13 mouse cellular contexts compared by ENCODE assay signal in genomic region chr11:86369860-86370259, GRCm38 (mm10).
"Had no signal": no experiment of that assay in that cellular context is flagged by ENCODE, and none has a peak within 500 bp of the region (broad histone marks: within the 10 kb centered on the region; RNA-seq: fewer than 3 reads in every experiment).

No protein-coding gene starts in this region.

- H3K9me3 ChIP-seq: limb, embryonic 15.5 days; liver, embryonic 12.5 days; midbrain, embryonic 10.5 days; neural tube, embryonic 15.5 days; stomach, embryonic 15.5 days had no signal

- H3K27ac ChIP-seq: limb, embryonic 15.5 days; liver, embryonic 12.5 days; midbrain, embryonic 10.5 days; neural tube, embryonic 15.5 days; stomach, embryonic 15.5 days had no signal

- H3K4me1 ChIP-seq: limb, embryonic 15.5 days; liver, embryonic 12.5 days; midbrain, embryonic 10.5 days; neural tube, embryonic 15.5 days; stomach, embryonic 15.5 days had no signal

- H3K36me3 ChIP-seq: limb, embryonic 15.5 days; liver, embryonic 12.5 days; midbrain, embryonic 10.5 days; neural tube, embryonic 15.5 days; stomach, embryonic 15.5 days had no signal

- ATAC-seq: intestine, postnatal 0 days; liver, embryonic 12.5 days; midbrain, embryonic 16.5 days had no signal

- H3K27me3 ChIP-seq: limb, embryonic 15.5 days; liver, embryonic 12.5 days; neural tube, embryonic 15.5 days; stomach, embryonic 15.5 days had no signal

- DNase-seq: kidney, postnatal 10 days; kidney, postnatal 4 days; lung, embryonic 14.5 days; lung, postnatal 10 days; lung, postnatal 4 days; spleen, adult 18-20 months had no signal

- H3K4me3 ChIP-seq: limb, embryonic 15.5 days; liver, embryonic 12.5 days; midbrain, embryonic 10.5 days; neural tube, embryonic 15.5 days; stomach, embryonic 15.5 days had no signal
